Mouse (Mus musculus): ENCODE results near the gene Klk1b4.

Gene Klk1b4

DNA sequence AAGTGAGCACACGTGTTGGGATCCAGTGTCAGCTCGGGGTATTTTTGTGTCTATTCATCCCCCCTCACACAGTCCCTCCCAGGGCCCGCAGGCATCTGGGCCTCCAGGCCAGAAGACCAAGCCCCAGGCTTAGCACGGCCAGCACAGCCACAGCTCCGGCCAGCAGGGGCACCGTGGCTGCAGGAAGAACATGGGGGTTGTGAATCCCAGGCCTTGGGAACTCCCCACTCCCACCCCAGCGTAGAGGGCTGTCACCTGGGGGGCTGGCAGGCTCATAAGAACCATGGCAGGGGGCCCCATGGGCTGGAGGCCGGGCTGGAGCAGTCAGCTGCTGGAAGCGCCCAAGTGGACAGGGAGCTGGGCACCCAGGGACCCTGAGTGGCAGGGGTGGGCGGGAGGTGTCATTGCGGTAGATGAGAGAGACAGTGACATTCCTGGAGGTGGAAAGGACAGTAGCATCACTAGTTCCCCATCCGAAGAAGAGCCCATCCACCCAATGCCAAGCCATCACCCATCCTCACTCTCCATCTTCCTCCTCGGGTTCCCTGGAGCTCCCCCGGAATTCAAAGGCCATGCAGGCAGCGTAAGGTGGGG, 45.9 kb downstream of the Klk1b4 start:
- no peak for DNase-seq (ENCODE audit: low spot score in 2 of 2)

GRCm38 (mm10) chr7:44254930-44255329, 47.7 kb downstream of the Klk1b4 start:
- no peak for DNase-seq (ENCODE audit: low spot score in 2 of 2)

- no peak for DNase-seq (ENCODE audit: low spot score in 2 of 2)
Measured at GRCm38 (mm10) chr7:44257278-44257677, 50.0 kb downstream of the Klk1b4 start, which contains the start of gene Acp4. Gene Acp4, minus strand, starts transcription at chr7:44257378.

DNA sequence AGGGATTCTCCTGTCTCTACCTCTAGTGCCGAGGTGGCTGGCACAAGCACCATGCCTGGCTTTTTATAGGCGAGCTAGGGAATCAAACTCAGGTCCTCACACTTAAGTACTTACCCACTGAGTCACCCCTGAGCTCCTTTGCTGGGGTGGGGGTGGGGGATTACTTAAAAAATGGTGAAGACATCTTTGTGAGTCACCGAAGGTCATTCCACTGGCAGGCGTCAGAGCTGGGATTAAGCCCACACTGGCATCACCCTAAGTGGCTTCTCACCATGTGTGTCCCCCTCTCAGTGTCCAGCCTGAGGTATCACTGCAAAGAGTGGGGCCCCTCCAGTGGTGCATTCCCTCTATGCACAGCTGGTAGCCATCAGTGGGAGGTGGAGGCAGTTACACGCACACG, 53.2 kb downstream of the Klk1b4 start:
- no peak for DNase-seq (ENCODE audit: low spot score in 2 of 2)

GRCm38 (mm10) chr7:44261147-44261546, 53.9 kb downstream of the Klk1b4 start, which contains the start of gene Gm15517:
Gene Gm15517, plus strand, starts transcription at chr7:44261447.
- no peak for DNase-seq (ENCODE audit: low spot score in 2 of 2)
